Mouse (Mus musculus): ENCODE results near the gene Zc3h18. TPM values are rescaled to one million over a fixed set of nuclear protein-coding genes. Genes with fewer than 3 reads are reported as not detected.

The Zc3h18 gene
- total RNA-seq, 1 experiment from 2014 or later, result 57.4 TPM

DNA sequence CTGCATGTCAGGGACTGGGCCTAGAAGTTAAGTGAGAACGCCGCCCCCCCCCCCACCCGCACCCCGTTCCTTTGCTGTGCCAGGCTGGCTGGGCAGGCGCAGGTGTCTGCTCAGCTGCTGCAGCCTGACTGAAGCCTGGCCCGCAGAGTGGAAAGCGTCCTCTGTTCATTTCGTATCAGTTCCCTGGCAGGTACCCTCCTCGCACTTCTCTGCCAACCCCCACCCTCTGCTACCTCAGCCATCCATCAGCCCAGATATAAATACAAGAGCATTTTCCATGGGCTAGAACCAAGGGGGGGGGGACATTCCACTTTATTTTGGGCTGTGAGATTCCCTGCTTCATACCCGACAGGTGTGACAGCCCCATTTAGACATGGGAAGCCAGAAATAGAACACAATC, 75.7 kb downstream of the Zc3h18 start:
- no peak for ATAC-seq (replicated peaks; ENCODE audit: insufficient number of reproducible peaks, low FRiP score, low TSS enrichment, poor library complexity, severe bottlenecking)

DNA sequence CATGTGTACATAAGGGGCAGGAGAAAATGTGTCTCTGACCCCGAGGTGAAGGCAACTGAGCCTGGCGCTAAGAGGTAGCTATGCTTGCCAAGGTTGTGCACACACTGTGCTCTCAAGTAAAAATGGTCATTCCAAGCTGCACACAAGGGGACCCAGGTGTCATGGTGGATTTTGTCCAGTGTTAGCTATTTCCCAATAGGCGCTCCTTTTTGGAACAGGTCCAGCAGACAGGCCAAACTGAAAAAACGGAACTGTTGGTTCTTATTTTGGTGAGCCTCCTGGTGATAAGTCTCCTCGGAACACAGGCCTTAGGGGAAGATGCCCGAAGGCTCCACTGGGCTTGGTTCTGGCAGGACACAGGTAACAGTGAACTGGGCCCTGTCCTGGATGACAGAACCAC, 78.0 kb downstream of the Zc3h18 start:
- no peak; the same call in 1 of the 2 replicates for ATAC-seq (replicated peaks; ENCODE audit: insufficient number of reproducible peaks, low FRiP score, low TSS enrichment, poor library complexity, severe bottlenecking)

- ATAC-seq (replicated peaks; ENCODE audit: insufficient number of reproducible peaks, low FRiP score, low TSS enrichment, poor library complexity, severe bottlenecking), result no peak
These were observed 80.8 kb downstream of the Zc3h18 start for GRCm38 (mm10) chr8:122457171-122457570.

- no peak for ATAC-seq (replicated peaks; ENCODE audit: insufficient number of reproducible peaks, low FRiP score, low TSS enrichment, poor library complexity, severe bottlenecking)
These were observed 83.0 kb downstream of the Zc3h18 start for GRCm38 (mm10) chr8:122459218-122459900.

DNA sequence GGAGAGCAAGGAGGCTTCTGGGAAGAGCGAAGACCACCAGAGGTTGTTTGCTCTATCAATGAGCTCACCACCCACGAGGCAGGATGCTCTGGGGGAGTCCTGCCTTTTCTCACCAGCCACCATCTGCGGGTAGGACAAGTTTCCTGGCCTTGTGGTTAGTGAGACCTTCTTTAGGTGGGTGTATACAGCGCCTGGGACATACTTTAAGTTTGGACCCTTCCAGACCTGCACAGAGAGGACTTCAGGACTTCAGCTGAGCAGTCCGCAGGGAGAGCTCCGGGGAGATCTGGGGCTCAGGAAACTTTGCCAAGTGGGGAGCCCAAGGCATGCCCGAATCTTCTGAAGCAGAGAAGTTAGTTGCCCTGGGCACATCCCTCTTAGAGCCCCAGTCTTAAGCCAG, 83.6 kb downstream of the Zc3h18 start:
- no peak for ATAC-seq (replicated peaks; ENCODE audit: insufficient number of reproducible peaks, low FRiP score, low TSS enrichment, poor library complexity, severe bottlenecking)

GRCm38 (mm10) chr8:122460524-122461472, 84.4 kb downstream of the Zc3h18 start, which contains the start of gene Snai3:
TSS of gene Snai3 (minus strand) at chr8:122460733.
- ATAC-seq (replicated peaks; ENCODE audit: insufficient number of reproducible peaks, low FRiP score, low TSS enrichment, poor library complexity, severe bottlenecking), result no peak

- no peak for ATAC-seq (replicated peaks; ENCODE audit: insufficient number of reproducible peaks, low FRiP score, low TSS enrichment, poor library complexity, severe bottlenecking)
These were observed 85.2 kb downstream of the Zc3h18 start for GRCm38 (mm10) chr8:122461473-122462148.

DNA sequence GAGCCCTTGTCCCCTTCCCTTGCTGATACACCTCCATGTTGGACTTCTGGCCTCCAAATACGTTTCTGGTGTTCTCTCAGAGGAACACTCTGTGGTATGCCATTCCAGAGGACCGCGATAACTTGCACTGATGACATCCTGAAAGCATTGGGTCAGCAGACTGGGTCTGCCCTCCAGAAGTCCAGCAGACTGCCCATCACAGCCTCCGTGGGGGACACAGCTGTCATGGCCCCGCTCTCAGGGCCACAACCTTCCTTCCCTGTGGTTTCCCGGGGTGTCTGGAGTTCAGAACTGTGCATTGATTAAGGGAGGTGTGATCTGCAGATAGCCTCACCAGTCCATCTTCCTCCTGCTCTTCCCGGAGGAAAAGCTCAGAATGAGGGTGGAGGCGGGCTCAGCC, 86.1 kb downstream of the Zc3h18 start:
- ATAC-seq (replicated peaks; ENCODE audit: insufficient number of reproducible peaks, low FRiP score, low TSS enrichment, poor library complexity, severe bottlenecking), result no peak

DNA sequence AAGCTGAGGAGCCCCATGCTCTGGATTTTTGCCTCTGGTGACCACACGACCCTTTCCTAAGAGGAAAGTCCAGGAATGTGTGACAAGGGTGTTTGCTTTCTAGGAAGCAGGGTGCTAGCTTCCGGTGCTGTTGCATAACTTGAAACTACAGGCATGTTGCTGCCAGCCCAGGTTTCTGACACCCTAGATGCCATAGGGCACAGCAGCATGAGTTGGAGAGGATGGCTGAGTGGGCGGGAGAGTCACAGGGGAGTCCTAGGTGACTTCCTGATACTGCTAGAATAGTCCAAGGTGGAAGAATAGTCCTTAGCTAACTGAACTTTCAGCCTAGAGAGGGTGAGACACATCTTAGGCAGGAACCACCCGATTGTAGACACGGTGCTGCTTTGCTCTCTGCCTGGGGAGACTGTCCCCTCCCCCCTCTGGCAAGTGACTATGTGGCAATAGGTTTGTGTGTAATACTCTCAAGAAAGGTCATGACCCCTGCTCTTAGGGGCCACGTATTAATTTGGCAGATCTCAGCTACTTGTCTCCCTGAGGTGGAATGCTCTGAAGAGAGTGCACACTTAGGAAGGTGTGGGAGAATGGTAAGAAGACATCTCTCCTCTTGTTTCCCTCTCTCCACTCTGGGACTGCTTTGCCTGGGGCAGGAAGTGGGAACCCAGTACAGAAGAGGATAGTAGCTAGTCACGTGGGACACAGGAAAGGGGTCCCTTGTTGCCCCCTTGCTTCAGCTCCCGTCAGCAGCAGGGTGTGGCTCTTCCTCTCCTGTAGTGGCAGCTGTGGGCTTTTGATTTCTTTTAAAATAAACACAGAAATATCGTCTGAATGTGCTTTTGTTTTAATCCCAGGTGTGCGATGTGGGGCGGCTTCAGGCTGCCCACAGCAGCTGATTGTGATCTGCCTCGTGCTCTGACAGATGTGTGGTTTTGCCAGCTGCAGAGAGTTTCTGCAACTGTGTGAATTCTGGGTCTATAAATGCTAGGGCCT, 87.5 kb downstream of the Zc3h18 start:
- peak; percentile 40; the same call in 1 of the 2 replicates for ATAC-seq (replicated peaks; ENCODE audit: insufficient number of reproducible peaks, low FRiP score, low TSS enrichment, poor library complexity, severe bottlenecking)

DNA sequence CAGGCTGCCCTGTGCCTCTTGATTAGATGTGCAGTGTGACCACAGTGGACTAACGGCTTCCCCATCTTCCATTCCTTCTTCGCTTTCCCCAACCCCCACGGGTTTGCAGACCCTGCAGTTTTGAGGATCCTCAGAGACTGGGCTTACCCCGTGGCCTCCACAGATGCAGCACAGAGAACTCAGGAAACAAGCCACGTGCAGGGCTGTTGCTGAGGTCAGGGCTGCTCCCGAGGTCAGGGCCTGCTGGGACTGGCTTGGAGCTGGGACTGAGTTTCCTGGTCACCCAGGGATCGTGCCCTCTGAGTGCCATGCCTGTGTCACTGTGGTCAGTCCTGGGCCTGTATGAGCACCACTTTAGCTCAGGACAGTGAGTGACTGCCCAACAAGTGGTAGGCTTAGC, 88.6 kb downstream of the Zc3h18 start:
- no peak for ATAC-seq (replicated peaks; ENCODE audit: insufficient number of reproducible peaks, low FRiP score, low TSS enrichment, poor library complexity, severe bottlenecking)

Other genes with a start within 250 kb of the Zc3h18 start
- 7.9 to 23.3 TPM (median 10.3 TPM) in 3 replicates for gene Zfpm1, start 94.5 kb upstream of the Zc3h18 start, total RNA-seq (2017)
- not detected in 3 replicates for gene Trhr2, start 15.9 kb upstream of the Zc3h18 start, total RNA-seq (2017)
- gene Il17c, start 45.4 kb downstream of the Zc3h18 start, total RNA-seq (2017), result not detected in 3 replicates
- gene Cyba, start 56.3 kb downstream of the Zc3h18 start, total RNA-seq (2017), result 340 to 389 TPM (median 367 TPM) in 3 replicates
- 4.5 to 9.2 TPM (median 8.8 TPM) in 3 replicates for gene Mvd, start 66.8 kb downstream of the Zc3h18 start, total RNA-seq (2017)
- 1.6 TPM in 1 of 3 replicates, not detected in the others for gene Snai3, start 84.1 kb downstream of the Zc3h18 start, total RNA-seq (2017)
- 96.0 to 108 TPM (median 106 TPM) in 3 replicates for gene Rnf166, start 99.5 kb downstream of the Zc3h18 start, total RNA-seq (2017)
- gene Ctu2, start 99.5 kb downstream of the Zc3h18 start, total RNA-seq (2017), result 10.3 to 24.8 TPM (median 12.1 TPM) in 3 replicates
- gene Piezo1, start 174.7 kb downstream of the Zc3h18 start, total RNA-seq (2017), result 31.7 to 76.2 TPM (median 45.9 TPM) in 3 replicates
- 11.1 to 24.4 TPM (median 12.4 TPM) in 3 replicates for gene Cdt1, start 191.4 kb downstream of the Zc3h18 start, total RNA-seq (2017)
- 30.5 to 53.3 TPM (median 49.7 TPM) in 3 replicates for gene Aprt, start 200.3 kb downstream of the Zc3h18 start, total RNA-seq (2017)
- 9.9 to 15.0 TPM (median 12.4 TPM) in 3 replicates for gene Galns, start 234.9 kb downstream of the Zc3h18 start, total RNA-seq (2017)
- 19.5 to 35.7 TPM (median 20.3 TPM) in 3 replicates for gene Trappc2l, start 235.0 kb downstream of the Zc3h18 start, total RNA-seq (2017)
- not detected in 3 replicates for gene Pabpn1l, start 246.1 kb downstream of the Zc3h18 start, total RNA-seq (2017)